Mouse (Mus musculus): ENCODE data around the gene Piga. TPM values are rescaled to one million over a fixed set of nuclear protein-coding genes. Genes with fewer than 3 reads are reported as not detected.

Piga gene
- 1 to 10 TPM; 6.0 to 6.7 TPM for total RNA-seq (2021)

DNA sequence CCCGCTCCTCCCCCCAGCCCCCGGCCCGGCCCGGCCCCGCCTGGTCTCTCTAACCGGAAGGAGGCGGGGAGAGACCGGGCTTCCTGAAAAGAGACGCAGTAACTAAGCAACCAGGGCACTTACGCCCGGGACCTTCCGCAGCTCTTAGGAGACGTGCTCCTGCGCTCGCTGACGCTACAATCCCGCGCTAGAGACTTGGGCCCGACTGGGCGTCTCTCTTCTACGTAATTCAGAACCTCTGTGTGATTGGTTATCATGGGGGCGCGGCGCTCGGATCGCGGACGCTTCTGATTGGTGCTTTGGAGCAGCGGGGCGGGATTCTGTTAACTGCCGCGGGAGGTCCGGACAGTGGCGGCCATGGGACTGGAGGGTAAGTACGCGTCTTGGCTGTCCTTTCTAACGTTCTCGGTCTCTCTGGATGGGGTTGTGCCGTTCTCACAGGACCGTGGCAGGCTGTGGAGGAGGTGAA lies at the start of gene Piga:
Gene Piga (plus strand): TSS at position 317 of the 469 bp plus-strand sequence.
- intact Hi-C loops (cut with DNase I), result loop anchor here (2.0 kb wide), 1 partner anchor 17 kb away; the partner anchor contains the start of gene Asb11

DNA sequence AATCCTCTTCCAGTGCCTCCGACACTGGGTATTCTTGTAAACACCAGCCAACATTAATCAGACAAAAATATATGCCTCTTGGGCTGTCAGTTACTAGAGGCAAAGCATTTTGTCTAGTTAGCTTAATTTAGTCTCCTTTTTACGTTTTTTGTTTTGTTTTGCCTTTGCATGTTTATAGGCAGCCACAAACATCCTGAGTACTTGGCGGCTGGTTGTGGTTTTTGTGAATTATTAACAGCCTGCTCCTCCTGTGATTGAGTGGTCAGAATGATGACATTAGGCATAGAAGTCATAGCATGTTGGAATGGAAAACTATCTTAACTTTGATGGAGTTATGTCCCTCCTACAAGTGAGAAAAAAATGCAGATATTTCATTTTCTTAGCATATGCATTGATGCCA lies 49.0 kb upstream of the Piga start:
- DNase-seq (ENCODE audit: low spot score in 2 of 2), result no peak
- intact Hi-C loops (cut with DNase I), result no loop called here

More for the DNA sequence above, at the start of gene Piga:
- peak; percentile 89 to 97 for DNase-seq (ENCODE audit: low spot score in 2 of 2)

DNA sequence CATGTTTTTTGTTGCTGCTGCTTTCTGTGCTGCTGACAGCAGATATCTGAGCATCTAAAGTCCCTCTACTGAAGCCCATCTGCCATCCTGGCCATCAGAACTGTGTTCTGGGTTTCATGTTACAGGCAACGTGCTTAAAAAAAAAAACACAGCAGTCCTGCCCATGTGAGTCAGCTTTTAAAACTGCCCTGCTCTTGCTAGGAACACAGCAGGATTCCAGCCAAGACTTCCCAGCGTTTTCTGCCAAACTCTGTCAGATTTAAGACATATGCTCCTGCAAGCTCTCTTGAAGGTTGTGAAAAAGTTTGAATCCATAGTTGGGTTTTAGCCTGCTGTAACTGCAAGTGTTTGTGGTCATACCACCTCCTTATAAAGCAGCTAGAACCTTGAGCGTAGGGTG lies 46.5 kb upstream of the Piga start, which contains the start of gene Vegfd:
Gene Vegfd (plus strand): TSS at position 298 of the 400 bp plus-strand sequence.
- DNase-seq (ENCODE audit: low spot score in 2 of 2), result peak; percentile 11 to 84

DNA sequence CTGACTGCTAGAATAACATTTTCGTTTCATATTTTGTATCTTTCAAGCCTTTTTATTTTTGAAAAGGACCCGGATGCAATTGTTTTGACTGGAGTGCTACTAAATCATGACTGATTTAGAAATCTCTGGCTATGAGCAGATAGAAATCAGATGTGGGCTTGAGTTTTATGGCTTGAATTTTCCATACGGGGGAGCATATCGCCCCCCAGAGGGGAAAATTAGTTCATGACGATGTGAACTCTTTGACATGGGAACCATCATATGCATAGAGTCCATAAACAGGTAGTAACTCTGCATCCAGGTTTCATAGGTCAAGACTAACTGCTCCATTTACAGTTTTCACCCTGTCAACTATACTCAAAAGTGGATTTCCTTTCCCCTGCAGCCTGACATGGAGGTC lies 45.0 kb upstream of the Piga start:
- DNase-seq (ENCODE audit: low spot score in 2 of 2), result no peak
- intact Hi-C loops (cut with DNase I), result no loop called here

More for the DNA sequence above, 46.5 kb upstream of the Piga start, which contains the start of gene Vegfd:
- intact Hi-C loops (cut with DNase I), result no loop called here

DNA sequence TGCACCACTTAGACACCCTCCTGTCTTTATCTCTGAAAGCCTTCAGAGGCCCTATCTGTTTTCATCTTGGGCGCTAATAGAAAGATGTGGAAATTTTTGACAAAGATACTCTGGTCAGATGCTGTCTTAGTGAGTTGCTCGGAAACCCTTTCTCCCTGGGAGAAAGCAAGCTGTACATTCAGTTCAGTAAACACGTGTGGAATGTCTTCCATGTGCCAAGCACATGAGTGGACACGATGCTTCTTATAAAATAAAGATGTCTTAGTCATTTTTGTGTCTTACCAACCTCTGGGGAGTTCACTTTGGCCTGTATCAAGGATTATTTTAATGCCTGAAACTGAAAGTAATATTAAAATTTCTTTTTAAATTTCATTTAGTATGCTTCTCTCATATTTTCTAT lies 39.9 kb upstream of the Piga start:
- DNase-seq (ENCODE audit: low spot score in 2 of 2), result no peak
- intact Hi-C loops (cut with DNase I), result no loop called here

DNA sequence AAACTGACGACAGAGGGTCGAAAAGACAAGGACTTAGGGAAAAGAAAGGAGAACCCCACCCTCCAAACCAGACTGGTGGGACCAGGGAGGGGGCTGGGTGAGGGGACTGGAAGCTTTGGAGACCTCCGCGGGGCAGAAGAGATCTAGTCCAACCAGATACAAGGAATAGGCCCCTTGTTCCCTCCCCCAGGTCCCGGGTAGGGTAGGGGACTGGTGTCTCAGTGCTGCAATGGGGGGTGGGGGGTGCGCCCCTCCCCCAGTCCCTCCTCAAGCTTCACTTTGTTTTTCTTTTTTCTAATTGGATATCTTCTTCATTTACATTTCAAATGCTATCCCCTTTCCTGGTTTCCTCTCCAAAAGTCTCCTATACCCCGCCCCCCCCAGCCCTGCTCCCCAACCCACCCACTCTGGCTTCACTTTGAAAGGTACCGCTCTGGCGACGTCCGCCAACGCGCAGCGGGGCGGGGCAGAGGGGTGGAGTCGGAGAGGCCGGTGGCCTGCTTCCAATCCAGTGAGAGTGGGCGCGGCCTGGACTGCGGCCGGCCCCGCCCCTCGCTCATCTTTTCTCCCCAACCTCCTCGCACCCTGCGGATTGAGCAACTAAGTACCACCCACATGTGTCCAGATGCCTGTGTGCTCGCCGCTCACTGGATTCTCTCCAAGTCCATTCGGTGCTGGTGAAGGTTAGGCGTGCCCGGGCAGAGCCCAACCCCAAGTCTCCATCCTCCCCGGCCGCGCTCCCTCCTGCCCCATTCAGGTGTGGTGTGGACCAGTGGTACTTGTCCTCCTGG lies 37.8 kb upstream of the Piga start:
- intact Hi-C loops (cut with DNase I), result no loop called here
- peak; percentile 47 to 64 for DNase-seq (ENCODE audit: low spot score in 2 of 2)

DNA sequence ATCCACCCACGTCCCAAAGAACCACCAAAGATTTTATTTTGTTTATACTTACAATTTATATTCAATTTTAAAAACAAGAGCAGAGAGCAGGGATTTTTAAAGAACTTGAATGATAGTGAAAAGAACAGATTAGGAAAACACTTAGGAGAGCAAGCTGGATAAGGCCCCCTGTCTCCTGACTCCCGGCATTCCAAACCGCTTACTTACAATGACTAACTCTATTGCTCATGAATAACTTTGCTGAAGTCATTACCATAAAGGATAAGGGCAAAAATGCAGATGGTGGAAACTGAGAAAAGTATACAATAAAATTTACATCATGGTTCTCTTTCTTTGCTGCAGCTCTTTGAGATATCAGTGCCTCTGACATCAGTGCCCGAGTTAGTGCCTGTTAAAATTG lies 25.5 kb upstream of the Piga start:
- no peak for DNase-seq (ENCODE audit: low spot score in 2 of 2)
- intact Hi-C loops (cut with DNase I), result loop anchor here (10.0 kb wide), 1 partner anchor 289 kb away; no protein-coding TSS in a partner anchor

DNA sequence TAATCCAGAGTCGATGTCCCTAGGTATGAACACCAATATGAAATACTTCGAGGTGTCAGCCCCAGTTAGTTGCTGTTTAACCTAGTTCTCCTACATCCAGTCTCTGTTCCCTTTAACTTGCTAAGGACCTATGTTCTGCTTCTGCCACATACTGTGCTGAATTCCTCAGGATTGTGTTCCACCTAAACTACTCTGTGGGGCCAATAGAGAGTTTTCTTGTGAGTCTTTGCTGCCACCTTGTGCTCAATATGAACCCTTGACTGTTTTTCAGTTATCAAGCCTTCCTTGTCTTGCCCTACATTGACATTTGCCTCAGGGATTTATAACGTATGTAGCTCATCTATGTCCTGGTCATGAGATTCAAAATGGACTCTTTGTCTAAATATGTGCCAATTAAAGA lies 21.1 kb upstream of the Piga start:
- DNase-seq (ENCODE audit: low spot score in 2 of 2), result peak; percentile 17 to 53
- intact Hi-C loops (cut with DNase I), result loop anchor here (5.0 to 10.0 kb wide), 2 partner anchors 49 to 294 kb away; no protein-coding TSS in a partner anchor

DNA sequence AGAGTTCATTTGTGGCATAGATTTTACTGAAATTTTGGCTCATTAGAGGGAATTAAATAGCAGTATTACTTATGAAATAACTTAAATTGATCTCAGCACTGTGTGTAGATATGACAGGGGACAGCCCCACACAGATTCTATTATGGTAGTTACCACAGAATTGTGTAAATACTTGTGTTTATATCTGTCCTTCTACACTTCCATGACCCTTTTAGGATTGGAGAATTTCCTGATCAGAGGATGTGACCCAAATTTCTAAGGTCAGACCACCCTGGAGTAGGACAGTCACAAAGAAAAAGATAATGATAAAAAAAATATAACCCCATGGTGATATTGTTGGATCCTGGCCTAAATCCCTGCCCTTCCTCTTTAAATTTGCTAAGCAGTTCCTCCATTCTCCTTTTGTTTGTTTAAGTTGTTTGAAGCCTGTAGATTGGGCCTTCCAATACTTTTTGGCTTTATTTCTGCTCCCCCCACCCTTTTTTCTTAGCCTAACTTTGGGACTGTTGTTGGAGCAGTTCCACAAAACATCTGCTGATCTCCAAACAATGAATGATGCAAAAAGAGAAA lies 14.4 kb upstream of the Piga start:
- intact Hi-C loops (cut with DNase I), result no loop called here

DNA sequence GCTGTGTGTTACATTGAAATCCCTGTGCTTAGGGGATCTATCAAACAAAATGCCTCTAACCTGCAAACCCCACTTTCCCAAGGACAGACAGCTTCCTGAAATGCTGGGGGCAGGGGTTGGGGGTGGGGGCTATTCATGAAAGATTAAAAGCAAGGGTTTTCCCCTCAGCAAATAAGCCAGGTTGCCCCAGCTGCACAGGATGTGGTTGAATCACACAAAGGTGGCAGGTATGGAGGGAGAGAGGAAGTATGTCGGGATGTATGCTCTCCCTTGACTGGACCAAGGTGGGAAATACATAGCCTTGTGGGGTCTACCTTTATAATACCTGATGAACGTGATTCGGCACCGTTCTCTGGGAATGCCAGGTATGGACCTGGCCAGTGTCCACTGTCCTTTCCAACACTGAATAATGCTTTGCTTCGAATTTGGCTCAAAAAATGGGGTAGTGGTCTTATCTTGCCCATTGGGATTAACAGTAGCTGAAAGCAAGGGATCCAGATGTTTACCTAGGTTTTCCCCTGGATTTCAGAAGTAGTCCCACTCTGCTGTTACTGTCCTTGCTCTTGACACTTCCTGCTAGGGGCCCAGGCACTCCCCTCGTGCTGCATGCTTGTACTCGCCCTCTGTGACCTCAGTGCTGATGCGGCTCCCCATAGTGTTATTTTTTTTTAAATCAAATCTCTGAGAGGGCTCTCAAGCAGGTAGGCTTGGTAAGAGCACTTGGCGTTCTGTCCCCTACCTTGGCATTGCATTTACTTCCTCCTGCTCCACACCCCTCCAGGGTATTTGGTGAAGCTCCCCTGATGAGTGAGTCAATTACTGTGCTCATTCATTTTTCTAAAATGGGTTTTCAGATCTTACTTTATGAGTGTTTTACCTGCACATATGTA lies 13.2 kb upstream of the Piga start:
- DNase-seq (ENCODE audit: low spot score in 2 of 2), result no peak
- intact Hi-C loops (cut with DNase I), result no loop called here

More for the DNA sequence above, 14.4 kb upstream of the Piga start:
- DNase-seq (ENCODE audit: low spot score in 2 of 2), result no peak

DNA sequence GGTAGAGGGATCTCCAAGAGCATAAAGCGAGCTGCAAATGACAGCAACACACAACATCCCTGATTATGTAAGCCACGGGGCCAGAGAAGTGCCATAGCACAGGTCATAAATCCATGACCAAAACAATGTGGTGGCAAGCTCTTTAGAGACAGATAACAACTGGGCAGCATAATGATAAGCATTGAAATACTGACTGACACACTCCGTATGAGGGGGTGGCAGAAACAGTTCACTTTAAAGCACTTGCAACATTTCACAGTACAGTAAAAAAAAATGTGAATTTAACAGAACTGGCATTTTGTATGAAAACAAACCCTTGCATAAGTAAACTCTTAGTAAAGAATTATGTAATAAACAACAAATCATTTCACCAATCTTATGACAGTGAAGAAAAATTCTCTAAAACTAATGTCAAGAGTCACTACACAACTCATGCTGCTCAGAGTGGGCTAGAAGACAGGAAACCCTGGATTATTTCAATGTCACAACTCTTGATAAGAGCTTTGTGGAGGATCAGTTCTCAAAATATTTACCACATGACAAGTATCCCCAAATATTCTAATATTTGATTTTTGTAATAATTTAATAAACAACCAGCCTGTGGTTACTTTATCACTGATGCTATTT lies 11.2 kb upstream of the Piga start:
- DNase-seq (ENCODE audit: low spot score in 2 of 2), result no peak
- intact Hi-C loops (cut with DNase I), result no loop called here

DNA sequence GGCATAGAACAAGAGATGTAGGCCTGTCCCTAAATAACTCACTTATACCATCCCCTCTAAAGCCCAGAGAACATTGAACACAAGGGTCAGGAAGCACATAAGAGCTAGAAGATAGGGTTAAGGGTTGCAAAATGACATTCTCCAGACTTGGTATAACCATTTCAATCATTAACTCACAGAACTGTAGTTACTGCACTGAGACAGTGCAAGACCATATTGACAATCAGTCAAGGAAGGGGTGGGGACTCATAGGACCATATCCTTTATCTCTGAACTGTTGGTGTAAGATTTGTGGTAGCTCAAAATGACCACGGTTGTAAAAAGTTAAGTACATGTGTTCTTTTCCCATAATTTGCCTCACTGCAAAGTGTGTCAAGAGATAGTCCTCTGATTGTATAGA lies 9.0 kb upstream of the Piga start:
- no peak for DNase-seq (ENCODE audit: low spot score in 2 of 2)
- intact Hi-C loops (cut with DNase I), result no loop called here

DNA sequence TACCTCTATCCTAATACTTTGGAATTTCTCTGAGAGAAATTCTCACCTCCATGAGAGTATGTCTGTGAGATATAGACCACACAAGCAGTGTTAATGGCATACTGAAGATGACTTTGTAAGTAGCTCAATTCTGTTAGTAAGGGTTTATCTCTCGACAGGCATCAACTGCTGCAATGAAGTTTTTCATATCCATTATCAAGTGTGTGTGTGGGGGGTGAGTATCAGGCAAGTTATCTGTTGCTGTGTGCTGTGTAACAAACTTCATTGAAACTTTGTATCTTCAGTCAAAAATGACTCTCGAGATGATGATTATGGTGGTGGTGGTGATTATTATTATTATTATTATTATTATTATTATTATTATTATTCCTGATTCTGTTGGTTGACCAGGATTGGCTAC lies 2.8 kb upstream of the Piga start:
- intact Hi-C loops (cut with DNase I), result no loop called here
- DNase-seq (ENCODE audit: low spot score in 2 of 2), result no peak

DNA sequence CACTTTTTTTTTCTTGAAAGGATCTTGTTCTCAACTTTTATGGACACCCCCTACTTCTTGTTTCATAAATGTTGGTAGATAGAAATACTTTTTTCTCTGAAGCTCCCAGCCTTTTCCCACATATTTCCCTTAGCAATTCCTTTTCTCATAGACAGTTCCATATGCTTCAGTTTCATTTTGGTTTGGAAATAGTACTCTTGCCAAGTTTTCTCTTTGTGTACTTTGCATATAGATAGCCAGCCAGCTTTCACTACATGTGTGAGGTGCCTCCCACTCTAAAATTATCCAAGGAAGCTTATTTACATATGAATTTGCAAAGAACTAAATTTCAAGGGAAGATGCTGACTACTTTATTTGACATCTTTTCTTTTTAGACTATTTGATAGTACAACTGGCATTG lies 1.6 kb upstream of the Piga start:
- peak in 1 of 2 experiments; percentile 81 for DNase-seq (ENCODE audit: low spot score in 2 of 2)
- intact Hi-C loops (cut with DNase I), result loop anchor here (2.0 kb wide), 1 partner anchor 19 kb away; the partner anchor contains the start of gene Asb11

DNA sequence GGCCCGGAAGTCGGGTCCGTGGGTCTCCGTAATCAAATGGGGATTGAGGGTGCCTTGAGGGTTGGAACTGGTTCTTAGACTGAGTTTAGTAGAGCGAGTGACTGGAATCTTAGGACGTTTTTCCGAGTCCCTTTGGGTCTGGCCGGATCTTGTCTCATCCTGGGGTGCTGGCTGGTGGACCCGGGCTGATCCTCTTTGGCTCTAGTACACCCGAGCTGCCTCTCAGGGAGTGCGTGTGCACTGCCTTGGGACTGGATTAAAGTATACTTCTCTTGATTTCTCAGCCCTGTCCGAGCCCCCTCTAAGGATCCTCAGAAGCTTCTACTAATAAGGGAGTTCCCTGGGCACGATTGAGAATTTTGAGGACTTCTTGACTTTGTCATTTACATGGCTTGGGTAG lies 368 bp downstream of the Piga start:
- intact Hi-C loops (cut with DNase I), result loop anchor here (2.0 kb wide), 1 partner anchor 17 kb away; the partner anchor contains the start of gene Asb11
- no peak for DNase-seq (ENCODE audit: low spot score in 2 of 2)

DNA sequence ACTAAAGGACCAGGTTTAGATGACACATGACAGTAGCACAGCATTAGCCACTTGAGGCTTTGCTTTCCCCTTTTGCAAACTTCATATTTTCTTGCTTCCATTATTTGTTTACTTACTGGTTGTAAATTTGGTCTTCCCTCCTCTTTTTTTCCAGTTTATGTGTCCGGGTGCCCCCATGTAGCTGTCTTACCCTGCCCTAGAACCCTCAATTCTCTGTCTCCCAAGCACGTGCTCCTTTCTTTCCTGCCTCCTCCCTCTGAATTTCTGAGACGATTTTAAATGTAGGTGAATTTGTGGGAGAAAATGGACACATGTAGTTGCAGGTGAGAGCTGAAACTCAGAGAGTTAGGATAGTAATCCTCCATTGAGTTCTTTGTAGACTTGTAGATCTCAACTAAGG lies 931 bp downstream of the Piga start:
- intact Hi-C loops (cut with DNase I), result no loop called here
- DNase-seq (ENCODE audit: low spot score in 2 of 2), result no peak

DNA sequence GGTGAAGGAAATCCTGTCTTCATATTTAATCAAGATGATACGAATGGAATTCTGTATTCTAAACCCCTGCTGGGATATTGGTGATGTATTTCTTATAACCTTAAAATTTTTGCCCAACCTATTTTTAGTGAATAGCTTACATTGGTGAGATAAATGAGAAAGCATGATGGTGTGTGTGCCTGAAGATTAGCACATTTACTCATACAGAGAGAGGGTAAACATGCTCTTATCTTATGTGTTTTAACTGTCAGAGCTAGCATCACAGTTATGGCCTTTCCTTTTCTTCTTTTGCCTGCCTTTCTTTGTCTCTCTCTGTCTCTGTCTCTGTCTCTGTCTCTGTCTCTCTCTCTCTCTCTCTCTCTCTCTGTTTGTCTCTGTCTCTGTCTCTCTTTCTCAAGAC lies 5.2 kb downstream of the Piga start:
- no peak for DNase-seq (ENCODE audit: low spot score in 2 of 2)
- intact Hi-C loops (cut with DNase I), result no loop called here

DNA sequence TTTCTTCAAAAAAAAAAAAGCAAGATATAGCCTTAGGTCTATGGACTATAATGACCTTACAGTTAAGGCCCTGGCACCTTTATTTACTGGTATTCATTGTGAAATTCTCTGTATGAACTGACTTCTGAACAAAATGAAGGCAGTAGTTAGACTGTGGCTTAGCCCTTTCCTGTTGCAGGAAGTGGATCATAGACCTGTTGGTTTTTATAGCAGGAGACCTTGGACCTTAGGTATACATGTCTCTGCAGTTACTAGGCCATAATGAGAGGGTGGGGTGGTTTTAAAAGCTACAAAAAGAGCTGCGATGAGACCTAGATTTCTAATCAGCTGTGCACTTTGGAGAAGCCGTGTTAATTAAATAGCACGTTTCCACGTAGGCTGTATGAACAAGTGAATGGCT lies 7.7 kb downstream of the Piga start:
- DNase-seq (ENCODE audit: low spot score in 2 of 2), result no peak
- intact Hi-C loops (cut with DNase I), result no loop called here

DNA sequence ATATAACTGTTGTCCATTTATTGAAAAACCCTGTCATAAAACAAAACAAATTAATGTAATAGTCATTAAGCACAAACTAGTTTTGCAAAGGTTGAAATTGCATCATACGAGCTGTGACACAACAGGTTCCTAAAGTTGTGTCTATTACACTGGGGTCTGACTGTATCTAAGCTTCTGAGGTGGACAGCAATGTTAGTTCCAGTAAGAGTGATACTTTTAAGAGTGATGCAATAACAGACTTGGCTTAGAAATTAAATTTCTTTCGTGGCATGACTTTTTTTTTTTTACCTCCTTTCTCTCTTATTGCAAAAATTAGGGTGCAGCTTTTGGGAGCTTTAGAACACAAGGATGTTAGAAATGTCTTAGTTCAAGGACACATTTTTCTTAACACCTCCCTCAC lies 8.6 kb downstream of the Piga start:
- intact Hi-C loops (cut with DNase I), result no loop called here

More for the DNA sequence above, 8.6 kb downstream of the Piga start:
- DNase-seq (ENCODE audit: low spot score in 2 of 2), result no peak
